Mouse (Mus musculus): ENCODE measurements around the gene Sppl2b. TPM values are rescaled to one million over a fixed set of nuclear protein-coding genes. Genes with fewer than 3 reads are reported as not detected.

Sppl2b gene
- total and polyA plus RNA-seq, 2 experiments = 6.5 to 40.1 TPM

DNA sequence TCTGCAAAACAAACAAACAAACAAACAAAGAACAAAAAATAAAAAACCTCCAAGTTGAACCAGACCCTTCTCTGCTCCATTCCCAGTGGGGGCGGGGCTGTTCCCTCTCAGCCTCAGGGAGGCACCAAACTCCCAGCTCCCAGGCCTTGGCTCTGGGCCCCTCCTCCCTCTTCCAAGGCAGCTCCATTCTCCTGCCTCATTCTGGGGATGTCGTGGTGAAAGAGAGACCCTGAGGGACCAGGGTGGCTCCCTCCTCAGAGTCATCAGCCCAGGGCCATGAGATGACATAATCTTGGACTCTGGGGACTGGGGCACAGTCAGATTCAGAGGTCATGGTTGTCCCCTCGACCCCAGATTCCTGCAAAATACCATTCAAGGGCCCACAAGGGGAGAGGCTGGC is 21.5 kb downstream of the Sppl2b start:
- H3K79me2 ChIP-seq (ENCODE audit: control insufficient read depth, insufficient read depth, low read length) = no peaks in the 10 kb centered on the region
- H3K27me3 ChIP-seq (ENCODE audit: control insufficient read depth, insufficient read depth, low read length) = no peaks in the 10 kb centered on the region
- H3K36me3 ChIP-seq (ENCODE audit: control insufficient read depth, insufficient read depth, low read length) = no peaks in the 10 kb centered on the region
- H3K4me1 ChIP-seq (ENCODE audit: control insufficient read depth, insufficient read depth, low read length) = no peaks in the 10 kb centered on the region
- TF ChIP-seq POLR2A (IDR thresholded peaks at IDR 0.05; ENCODE audit: extremely low read depth, insufficient read depth, low read length) (no peak), CTCF (IDR thresholded peaks at IDR 0.05; ENCODE audit: low read depth, low read length) (no peak)
- H3K4me3 ChIP-seq (ENCODE audit: insufficient read depth, low read depth, low read length) = no peak overlapping the region
- WGBS = 39% methylated on average over 3 of the region's 3 CpGs
- no peak overlapping the region for H3K27ac ChIP-seq (replicated peaks; ENCODE audit: insufficient read depth, low read depth, low read length)
- H3K9ac ChIP-seq (ENCODE audit: low read depth, low read length) = no peak overlapping the region
- no peak for DNase-seq (ENCODE audit: extremely low read depth, low read depth, low spot score)

DNA sequence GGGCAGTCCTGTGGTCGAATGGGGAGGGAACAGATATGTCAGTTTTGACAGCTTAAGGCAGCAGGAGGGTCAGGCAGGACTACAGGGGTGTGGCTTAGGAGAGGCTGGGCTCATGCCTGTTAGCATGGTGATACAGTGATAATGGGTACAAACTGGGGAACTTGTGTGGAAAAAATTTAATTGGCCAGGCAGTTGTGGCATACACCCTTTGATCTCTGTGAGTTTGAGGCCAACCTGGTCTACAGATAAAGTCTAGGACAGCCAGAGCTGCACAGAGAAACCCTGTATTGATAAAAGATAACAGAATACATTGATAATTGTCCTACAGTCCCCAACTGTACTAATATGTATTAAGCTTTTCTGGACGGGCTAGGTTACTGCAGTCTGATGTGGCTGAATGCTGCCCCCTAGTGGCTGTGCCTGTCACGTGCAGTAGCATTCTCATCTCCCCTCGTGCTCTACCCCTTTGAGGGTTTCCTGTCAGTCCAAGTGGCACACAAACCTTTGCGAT is 25.1 kb downstream of the Sppl2b start:
- DNase-seq (ENCODE audit: extremely low read depth, low read depth, low spot score) = peak; percentile 45
- Histone ChIP-seq H3K27me3 (ENCODE audit: control insufficient read depth, insufficient read depth, low read length) (no peaks in the 10 kb centered on the region), H3K4me3 (ENCODE audit: insufficient read depth, low read depth, low read length) (no peak overlapping the region), H3K27ac (replicated peaks; ENCODE audit: insufficient read depth, low read depth, low read length) (no peak overlapping the region), H3K4me1 (ENCODE audit: control insufficient read depth, insufficient read depth, low read length) (no peaks in the 10 kb centered on the region), H3K79me2 (ENCODE audit: control insufficient read depth, insufficient read depth, low read length) (no peaks in the 10 kb centered on the region), H3K9ac (ENCODE audit: low read depth, low read length) (no peak overlapping the region), H3K36me3 (ENCODE audit: control insufficient read depth, insufficient read depth, low read length) (no peaks in the 10 kb centered on the region)
- WGBS = 15% methylated on average over 5 of the region's 5 CpGs
- TF ChIP-seq CTCF (IDR thresholded peaks at IDR 0.05; ENCODE audit: low read depth, low read length) = peak; percentile 97
- no peak for TF ChIP-seq POLR2A (IDR thresholded peaks at IDR 0.05; ENCODE audit: extremely low read depth, insufficient read depth, low read length)

DNA sequence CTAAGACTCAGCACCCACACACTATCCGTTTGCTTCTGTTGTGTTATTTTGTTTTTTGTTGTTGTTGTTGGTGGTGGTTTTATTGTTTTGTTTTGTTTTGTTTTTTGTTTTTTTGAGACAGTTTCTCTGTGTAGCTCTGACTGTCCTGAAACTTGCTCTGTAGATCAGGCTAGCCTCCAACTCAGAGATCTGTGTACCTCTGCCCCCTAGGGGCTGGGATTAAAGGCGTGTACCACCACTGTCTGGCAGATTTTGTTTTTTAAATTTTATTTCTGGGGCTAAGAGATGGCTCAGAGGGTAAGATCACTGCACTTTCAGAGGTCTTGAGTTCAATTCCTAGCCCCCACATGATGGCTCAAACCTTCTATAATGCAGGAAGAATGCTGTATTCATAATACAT is 25.8 kb downstream of the Sppl2b start:
- H3K79me2 ChIP-seq (ENCODE audit: control insufficient read depth, insufficient read depth, low read length) = no peaks in the 10 kb centered on the region
- WGBS = 75% methylated on average over 2 of the region's 2 CpGs
- no peaks in the 10 kb centered on the region for H3K36me3 ChIP-seq (ENCODE audit: control insufficient read depth, insufficient read depth, low read length)
- no peak overlapping the region for H3K9ac ChIP-seq (ENCODE audit: low read depth, low read length)
- H3K4me3 ChIP-seq (ENCODE audit: insufficient read depth, low read depth, low read length) = no peak overlapping the region
- no peak for TF ChIP-seq POLR2A (IDR thresholded peaks at IDR 0.05; ENCODE audit: extremely low read depth, insufficient read depth, low read length)
- peak; percentile 7; the same call in 1 of the 2 replicates for TF ChIP-seq CTCF (IDR thresholded peaks at IDR 0.05; ENCODE audit: low read depth, low read length)
- H3K27ac ChIP-seq (replicated peaks; ENCODE audit: insufficient read depth, low read depth, low read length) = no peak overlapping the region
- DNase-seq (ENCODE audit: extremely low read depth, low read depth, low spot score) = no peak
- H3K4me1 ChIP-seq (ENCODE audit: control insufficient read depth, insufficient read depth, low read length) = no peaks in the 10 kb centered on the region
- H3K27me3 ChIP-seq (ENCODE audit: control insufficient read depth, insufficient read depth, low read length) = no peaks in the 10 kb centered on the region

DNA sequence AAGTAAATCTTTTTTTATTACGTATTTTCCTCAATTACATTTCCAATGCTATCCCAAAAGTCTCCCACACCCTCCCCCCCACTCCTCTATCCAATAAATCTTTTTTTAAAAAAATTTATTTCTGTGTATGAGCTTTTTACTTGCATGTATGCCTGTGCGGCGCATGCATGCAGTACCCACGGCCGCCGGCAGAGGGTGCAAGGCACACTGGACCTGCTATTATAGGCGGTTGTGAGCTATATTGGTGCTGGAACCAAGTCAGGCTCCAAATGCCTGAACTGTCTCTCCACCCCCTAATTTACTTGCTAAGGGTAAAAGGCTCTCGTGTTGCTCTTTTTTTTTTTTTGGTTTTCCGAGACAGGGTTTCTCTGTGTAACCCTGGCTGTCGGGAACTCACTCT is 26.2 kb downstream of the Sppl2b start:
- H3K27me3 ChIP-seq (ENCODE audit: control insufficient read depth, insufficient read depth, low read length) = no peaks in the 10 kb centered on the region
- H3K79me2 ChIP-seq (ENCODE audit: control insufficient read depth, insufficient read depth, low read length) = no peaks in the 10 kb centered on the region
- peak; percentile 37 for DNase-seq (ENCODE audit: extremely low read depth, low read depth, low spot score)
- TF ChIP-seq POLR2A (IDR thresholded peaks at IDR 0.05; ENCODE audit: extremely low read depth, insufficient read depth, low read length) = no peak
- peak; percentile 93 for TF ChIP-seq CTCF (IDR thresholded peaks at IDR 0.05; ENCODE audit: low read depth, low read length)
- no peak overlapping the region for H3K9ac ChIP-seq (ENCODE audit: low read depth, low read length)
- H3K4me1 ChIP-seq (ENCODE audit: control insufficient read depth, insufficient read depth, low read length) = no peaks in the 10 kb centered on the region
- 34% methylated on average over 10 of the region's 10 CpGs for WGBS
- no peak overlapping the region for H3K27ac ChIP-seq (replicated peaks; ENCODE audit: insufficient read depth, low read depth, low read length)
- no peaks in the 10 kb centered on the region for H3K36me3 ChIP-seq (ENCODE audit: control insufficient read depth, insufficient read depth, low read length)
- H3K4me3 ChIP-seq (ENCODE audit: insufficient read depth, low read depth, low read length) = no peak overlapping the region

- peak; percentile 71 for DNase-seq (ENCODE audit: extremely low read depth, low read depth, low spot score)
- Histone ChIP-seq H3K27me3 (ENCODE audit: control insufficient read depth, insufficient read depth, low read length) (peaks cover 3% of the 10 kb centered on the region; the same call in 1 of the 2 replicates), H3K9ac (ENCODE audit: low read depth, low read length) (no peak overlapping the region), H3K79me2 (ENCODE audit: control insufficient read depth, insufficient read depth, low read length) (no peaks in the 10 kb centered on the region), H3K4me3 (ENCODE audit: insufficient read depth, low read depth, low read length) (no peak overlapping the region), H3K36me3 (ENCODE audit: control insufficient read depth, insufficient read depth, low read length) (no peaks in the 10 kb centered on the region), H3K27ac (replicated peaks; ENCODE audit: insufficient read depth, low read depth, low read length) (no peak overlapping the region), H3K4me1 (ENCODE audit: control insufficient read depth, insufficient read depth, low read length) (no peaks in the 10 kb centered on the region)
- no peak for TF ChIP-seq CTCF (IDR thresholded peaks at IDR 0.05; ENCODE audit: low read depth, low read length)
- no peak for TF ChIP-seq POLR2A (IDR thresholded peaks at IDR 0.05; ENCODE audit: extremely low read depth, insufficient read depth, low read length)
- 24% methylated on average over 11 of the region's 11 CpGs for WGBS
Observed at GRCm38 (mm10) chr10:80887181-80887580, 32.1 kb downstream of the Sppl2b start.

- WGBS = 83% methylated on average over 7 of the region's 7 CpGs
- no peak for DNase-seq (ENCODE audit: extremely low read depth, low read depth, low spot score)
- TF ChIP-seq CTCF (IDR thresholded peaks at IDR 0.05; ENCODE audit: low read depth, low read length) (no peak), POLR2A (IDR thresholded peaks at IDR 0.05; ENCODE audit: extremely low read depth, insufficient read depth, low read length) (no peak)
- H3K9ac ChIP-seq (ENCODE audit: low read depth, low read length) = no peak overlapping the region
- no peak overlapping the region for H3K4me3 ChIP-seq (ENCODE audit: insufficient read depth, low read depth, low read length)
- no peaks in the 10 kb centered on the region for H3K27me3 ChIP-seq (ENCODE audit: control insufficient read depth, insufficient read depth, low read length)
- peaks cover 6% of the 10 kb centered on the region for H3K4me1 ChIP-seq (ENCODE audit: control insufficient read depth, insufficient read depth, low read length)
- no peak overlapping the region for H3K27ac ChIP-seq (replicated peaks; ENCODE audit: insufficient read depth, low read depth, low read length)
- peaks cover 3% of the 10 kb centered on the region; the same call in 1 of the 2 replicates for H3K79me2 ChIP-seq (ENCODE audit: control insufficient read depth, insufficient read depth, low read length)
- no peaks in the 10 kb centered on the region for H3K36me3 ChIP-seq (ENCODE audit: control insufficient read depth, insufficient read depth, low read length)
Observed at GRCm38 (mm10) chr10:80895100-80895499, 40.0 kb downstream of the Sppl2b start.
